In genomic region chr19:53310348-53310747, GRCm38 (mm10) we compare ENCODE assay signal across 8 mouse cellular contexts. TPM values are rescaled to one million over a fixed set of nuclear protein-coding genes. Genes with fewer than 3 reads are reported as not detected.
DNase-seq lines count a peak whose midpoint lies in the region; ATAC-seq and TF ChIP-seq lines count a peak whose summit lies in the region.

Gene Mxi1, plus strand, starts transcription at chr19:53310518.

- H3K9ac ChIP-seq in MEL (ENCODE audit: control insufficient read depth, low read depth, low read length, poor library complexity, severe bottlenecking), result peak within 1 kb of the TSS; percentile 81
- peak within 1 kb of the TSS; percentile 91 for H3K9ac ChIP-seq in neural tube, embryonic 14.5 days (replicated peaks; ENCODE audit: low read depth, low read length)

- peak; percentile 52 for ATAC-seq in neural tube, embryonic 14.5 days (ENCODE audit: low read depth)

- TF ChIP-seq CTCF in MEL (IDR thresholded peaks at IDR 0.05 in 2 of 3, conservative IDR thresholded peaks at IDR 0.05 in 1 of 3; ENCODE audit: control insufficient read depth in 1 of 3, insufficient read depth in 1 of 3, low read depth in 2 of 3, low read length in 3 of 3, poor library complexity in 1 of 3, severe bottlenecking in 1 of 3), result peak in 2 of 3 experiments; percentile 30 to 36; a peak in 5 of 6 replicates
- TF ChIP-seq CTCF in layer of hippocampus, adult 2 months (conservative IDR thresholded peaks at IDR 0.05), result peak; percentile 62
- no peak for TF ChIP-seq CTCF in lung, adult 2 months (IDR thresholded peaks at IDR 0.05; ENCODE audit: insufficient read depth, low read length)
- TF ChIP-seq CTCF in testis, adult 2 months (IDR thresholded peaks at IDR 0.05; ENCODE audit: control insufficient read depth, insufficient read depth, insufficient replicate concordance, low read depth, low read length), result no peak

- peak within 1 kb of the TSS; percentile 74 for H3K27ac ChIP-seq in MEL (ENCODE audit: control insufficient read depth, low read depth, low read length)
- peak within 1 kb of the TSS; percentile 99 for H3K27ac ChIP-seq in layer of hippocampus, adult 2 months
- peak within 1 kb of the TSS; percentile 97 for H3K27ac ChIP-seq in neural tube, embryonic 14.5 days (ENCODE audit: low read depth, low read length)
- peak within 1 kb of the TSS; percentile 91 for H3K27ac ChIP-seq in testis, adult 2 months (ENCODE audit: control insufficient read depth, insufficient read depth, low read depth, low read length)

- no peak; a peak in 2 of 4 replicates for TF ChIP-seq EP300 in MEL (IDR thresholded peaks at IDR 0.05; ENCODE audit: low read depth in 1 of 2, low read length in 2 of 2)

- peaks cover 0 to 4% of the 10 kb centered on the region in 2 experiments; a peak in 2 of 4 replicates for H3K4me1 ChIP-seq in MEL (ENCODE audit: control insufficient read depth in 1 of 2, insufficient read depth in 2 of 2, low read length in 2 of 2)
- H3K4me1 ChIP-seq in lung, adult 2 months (ENCODE audit: control insufficient read depth, insufficient read depth, low read length), result peaks cover 5% of the 10 kb centered on the region; the same call in 1 of the 2 replicates
- H3K4me1 ChIP-seq in neural tube, embryonic 14.5 days (ENCODE audit: control insufficient read depth, insufficient read depth, low read length), result peaks cover 10% of the 10 kb centered on the region; the same call in 1 of the 2 replicates
- peaks cover 25% of the 10 kb centered on the region for H3K4me1 ChIP-seq in testis, adult 2 months (ENCODE audit: control insufficient read depth, insufficient read depth, low read length)

- TF ChIP-seq RAD21 in MEL (IDR thresholded peaks at IDR 0.05; ENCODE audit: low read depth, low read length), result no peak

- peak within 1 kb of the TSS; percentile 86 for H3K4me2 ChIP-seq in neural tube, embryonic 14.5 days (ENCODE audit: low read depth, low read length)

- 0% methylated on average over 38 of the region's 38 CpGs for WGBS in lung, adult 2 months
- WGBS in neural tube, embryonic 14.5 days, result under 1% methylated on average over 31 of the region's 38 CpGs

- peak; percentile 90 for DNase-seq in MEL (ENCODE audit: low read depth, low spot score)
- DNase-seq in cerebellum, adult 8-10 months, result peak; percentile 84
- DNase-seq in forelimb bud, embryonic 11.5 days (ENCODE audit: low read depth, low spot score), result peak; percentile 90
- DNase-seq in heart, postnatal 36 days, result peak; percentile 78 to 85
- peak; percentile 77 to 79 for DNase-seq in layer of hippocampus, adult 2 months (ENCODE audit: low spot score in 2 of 2)
- peak; percentile 75 for DNase-seq in lung, adult 2 months

- H3K27me3 ChIP-seq in MEL (ENCODE audit: control insufficient read depth in 1 of 2, insufficient read depth in 2 of 2, low read length in 2 of 2), result no peaks in the 10 kb centered on the region; a peak in 1 of 4 replicates
- H3K27me3 ChIP-seq in neural tube, embryonic 14.5 days (ENCODE audit: control insufficient read depth, insufficient read depth, low read length), result no peaks in the 10 kb centered on the region
- H3K27me3 ChIP-seq in testis, adult 2 months (ENCODE audit: control insufficient read depth, insufficient read depth, low read length), result no peaks in the 10 kb centered on the region; the same call in 1 of the 2 replicates

- intact Hi-C loops in heart, postnatal 36 days (cut with DNase I), result loop anchor here (2.0 to 5.0 kb wide), 7 partner anchors 33 to 632 kb away; partner anchors contain the start of genes Add3, Bbip1, Shoc2 and Smc3

- H3K4me3 ChIP-seq in MEL (ENCODE audit: control insufficient read depth in 1 of 2, insufficient read depth in 1 of 2, low read depth in 2 of 2, low read length in 2 of 2), result peak within 1 kb of the TSS; percentile 85 to 87
- peak within 1 kb of the TSS; percentile 90 for H3K4me3 ChIP-seq in layer of hippocampus, adult 2 months
- peak within 1 kb of the TSS; percentile 98 for H3K4me3 ChIP-seq in lung, adult 2 months (replicated peaks; ENCODE audit: extremely low read depth, low read depth, low read length)
- H3K4me3 ChIP-seq in neural tube, embryonic 14.5 days (ENCODE audit: low read depth, low read length), result peak within 1 kb of the TSS; percentile 88
- H3K4me3 ChIP-seq in testis, adult 2 months (ENCODE audit: control insufficient read depth, low read depth, low read length), result peak within 1 kb of the TSS; percentile 94

- no peaks in the 10 kb centered on the region for H3K9me3 ChIP-seq in MEL (replicated peaks; ENCODE audit: insufficient read depth, low read length)
- no peaks in the 10 kb centered on the region for H3K9me3 ChIP-seq in neural tube, embryonic 14.5 days (ENCODE audit: control insufficient read depth, low read length)

- peaks cover 15% of the 10 kb centered on the region for H3K79me2 ChIP-seq in MEL (ENCODE audit: control insufficient read depth, insufficient read depth, low read length, poor library complexity)

- peak; percentile 73 to 76 for TF ChIP-seq POLR2A in MEL (IDR thresholded peaks at IDR 0.05; ENCODE audit: control insufficient read depth in 1 of 2, insufficient read depth in 1 of 2, low read depth in 1 of 2, low read length in 2 of 2, poor library complexity in 1 of 2)
- TF ChIP-seq POLR2A in lung, adult 2 months (IDR thresholded peaks at IDR 0.05; ENCODE audit: borderline replicate concordance, extremely low read depth, low read depth, low read length), result peak; percentile 75; the same call in 1 of the 2 replicates
- peak; percentile 76 for TF ChIP-seq POLR2A in testis, adult 2 months (IDR thresholded peaks at IDR 0.05; ENCODE audit: control insufficient read depth, low read depth, low read length)

- H3K36me3 ChIP-seq in MEL (ENCODE audit: control insufficient read depth in 1 of 2, insufficient read depth in 2 of 2, low read length in 2 of 2), result peaks cover 0 to 7% of the 10 kb centered on the region in 2 experiments; a peak in 1 of 4 replicates
- H3K36me3 ChIP-seq in neural tube, embryonic 14.5 days (ENCODE audit: control insufficient read depth, insufficient read depth, low read length), result no peaks in the 10 kb centered on the region
- no peaks in the 10 kb centered on the region for H3K36me3 ChIP-seq in testis, adult 2 months (ENCODE audit: control insufficient read depth, insufficient read depth, low read length)

TF ChIP-seq in MEL, 35 proteins besides CTCF, POLR2A, EP300 and RAD21 (continues in another document):
- TF ChIP-seq KAT2A (conservative IDR thresholded peaks at IDR 0.05; ENCODE audit: low read depth, low read length) (no peak), NRF1 (IDR thresholded peaks at IDR 0.05; ENCODE audit: insufficient read depth, low read depth, low read length, poor library complexity, severe bottlenecking) (0 out of 2 replicates have a peak, but pooled peaks have one; percentile 13), ZKSCAN1 (IDR thresholded peaks at IDR 0.05; ENCODE audit: low read depth, low read length) (no peak), ZNF384 (IDR thresholded peaks at IDR 0.05; ENCODE audit: low read depth, low read length) (peak; percentile 0; the same call in 1 of the 2 replicates), SMC3 (IDR thresholded peaks at IDR 0.05; ENCODE audit: low read depth, low read length) (peak; percentile 16; the same call in 1 of the 2 replicates), ZC3H11A (IDR thresholded peaks at IDR 0.05; ENCODE audit: low read depth, low read length) (0 out of 2 replicates have a peak, but pooled peaks have one; percentile 29), SIN3A (IDR thresholded peaks at IDR 0.05; ENCODE audit: low read length) (peak; percentile 98), MAZ (IDR thresholded peaks at IDR 0.05; ENCODE audit: low read depth, low read length) (peak; percentile 89), RCOR1 (IDR thresholded peaks at IDR 0.05; ENCODE audit: low read depth, low read length) (peak; percentile 55), TCF12 (IDR thresholded peaks at IDR 0.05; ENCODE audit: low read depth, low read length) (peak; percentile 78), USF1 (IDR thresholded peaks at IDR 0.05; ENCODE audit: low read depth, low read length) (peak; percentile 65), TAL1 (IDR thresholded peaks at IDR 0.05; ENCODE audit: low read length) (no peak), MEF2A (IDR thresholded peaks at IDR 0.05; ENCODE audit: extremely low read depth, insufficient replicate concordance, low read depth, low read length, poor library complexity, severe bottlenecking) (0 out of 2 replicates have a peak, but pooled peaks have one; percentile 42), NELFE (IDR thresholded peaks at IDR 0.05; ENCODE audit: low read depth, low read length) (peak; percentile 78), CHD2 (IDR thresholded peaks at IDR 0.05; ENCODE audit: low read length) (no peak), MYB (IDR thresholded peaks at IDR 0.05; ENCODE audit: low read depth, low read length) (no peak; the same call in 1 of the 2 replicates), MYC (IDR thresholded peaks at IDR 0.05; ENCODE audit: low read depth, low read length) (peak; percentile 78), MAX (IDR thresholded peaks at IDR 0.05; ENCODE audit: low read length) (peak; percentile 57), UBTF (IDR thresholded peaks at IDR 0.05; ENCODE audit: borderline replicate concordance, insufficient read depth, low read depth, low read length) (no peak), USF2 (IDR thresholded peaks at IDR 0.05; ENCODE audit: borderline replicate concordance in 1 of 2, insufficient read depth in 1 of 2, low read depth in 1 of 2, low read length in 2 of 2) (no peak), BHLHE40 (IDR thresholded peaks at IDR 0.05; ENCODE audit: borderline replicate concordance, low read depth, low read length) (0 out of 2 replicates have a peak, but pooled peaks have one; percentile 18), ELF1 (IDR thresholded peaks at IDR 0.05; ENCODE audit: low read depth, low read length) (0 out of 2 replicates have a peak, but pooled peaks have one; percentile 40), MAFK (IDR thresholded peaks at IDR 0.05; ENCODE audit: borderline replicate concordance, low read depth, low read length) (0 out of 2 replicates have a peak, but pooled peaks have one; percentile 23), MXI1 (IDR thresholded peaks at IDR 0.05; ENCODE audit: low read depth, low read length) (peak; percentile 88), HCFC1 (IDR thresholded peaks at IDR 0.05; ENCODE audit: low read depth, low read length) (peak; percentile 82), JUND (IDR thresholded peaks at IDR 0.05; ENCODE audit: low read depth, low read length) (no peak)

RNA-seq across cellular contexts. Expression of gene Mxi1, which starts in this region (rescaled TPM):
- total RNA-seq in MEL (2012; rRNA removed), result 29.0 and 29.8 TPM in 2 replicates
- polyA plus RNA-seq in MEL (2012; ENCODE audit: insufficient read depth in 1 of 2, insufficient read length in 2 of 2, low read depth in 1 of 2, low replicate concordance in 2 of 2, missing spikeins in 1 of 2), result 10 to 100 TPM in 1 of 2 experiments, not detected in 1; 60.9 TPM
- 10 to 100 TPM; 50.9 to 51.7 TPM for total RNA-seq in heart, postnatal 36 days (2021)
- total RNA-seq in layer of hippocampus, adult 2 months (2021), result 10 to 100 TPM; 62.8 to 68.6 TPM
- polyA plus RNA-seq in lung, adult 2 months (2012; rRNA removed), result 17.0 and 21.5 TPM in 2 replicates
- 41.8 and 57.5 TPM in 2 replicates for polyA plus RNA-seq in neural tube, embryonic 14.5 days (2014; fragmentation: Nextera tagmentation; extraction: Ambion mirVana)
- 54.8 and 55.6 TPM in 2 replicates for polyA plus RNA-seq in testis, adult 2 months (2012; rRNA removed)

Comparison
In these comparisons a context has a peak if more than half of its experiments do, and no peak if none do; other contexts are left out.
1. Peak in every context shown above with its lines: DNase-seq, ATAC-seq, H3K4me3 ChIP-seq and H3K27ac ChIP-seq.
2. CTCF ChIP-seq: peak in MEL (2 of 3) and layer of hippocampus, adult 2 months (single experiment); none in lung, adult 2 months (single experiment) and testis, adult 2 months (single experiment).